Mouse (Mus musculus): Measurements from ENCODE around the gene Hdac7.

Hdac7 gene

DNA sequence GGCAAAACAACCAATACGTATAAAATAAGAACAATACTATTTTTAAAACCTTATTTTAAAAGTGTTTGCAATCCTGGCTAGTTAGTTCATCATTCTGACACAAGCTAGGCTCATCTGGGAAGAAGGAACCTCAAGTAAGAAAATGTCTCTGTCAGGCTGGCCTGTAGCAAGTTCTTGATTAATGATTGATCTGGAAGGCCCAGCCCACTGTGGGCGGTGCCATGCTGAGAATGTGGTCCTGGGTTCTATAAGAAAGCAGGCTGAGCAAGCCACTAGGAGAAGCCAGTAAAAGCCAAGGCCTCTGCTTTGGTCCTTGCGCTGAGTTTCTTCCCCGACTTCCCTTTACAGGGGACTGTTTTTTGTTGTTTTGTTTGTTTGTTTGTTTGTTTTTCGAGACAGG, 91.8 kb downstream of the Hdac7 start:
- ATAC-seq (ENCODE audit: insufficient number of reproducible peaks, low FRiP score, low TSS enrichment): no peak

GRCm38 (mm10) chr15:97751676-97752075, 92.6 kb downstream of the Hdac7 start:
- no peak for ATAC-seq (ENCODE audit: insufficient number of reproducible peaks, low FRiP score, low TSS enrichment)

- ATAC-seq (ENCODE audit: insufficient number of reproducible peaks, low FRiP score, low TSS enrichment): no peak
These were observed 93.6 kb downstream of the Hdac7 start for GRCm38 (mm10) chr15:97750697-97751096.

- ATAC-seq (ENCODE audit: insufficient number of reproducible peaks, low FRiP score, low TSS enrichment): no peak
These were observed 94.5 kb downstream of the Hdac7 start for GRCm38 (mm10) chr15:97749841-97750240.

DNA sequence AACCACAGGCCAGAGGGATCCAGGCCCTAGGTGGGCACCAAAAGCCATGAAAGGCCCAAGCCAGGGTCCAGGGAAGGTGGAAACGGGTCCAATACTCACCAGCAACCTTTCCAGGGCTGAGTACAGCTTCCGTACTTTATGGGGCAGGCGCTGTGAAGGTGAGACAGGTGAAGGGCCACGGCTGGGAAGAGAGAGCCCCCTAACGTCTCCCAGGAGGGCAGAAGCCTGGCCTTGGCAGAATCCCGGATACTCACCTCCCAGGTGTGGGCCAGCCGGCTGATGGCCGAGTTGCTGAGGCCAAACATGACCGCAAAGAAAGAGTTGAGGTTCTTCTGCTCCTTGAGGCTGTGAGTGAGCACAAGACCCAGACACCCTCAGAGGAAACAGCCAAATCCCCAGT, 94.9 kb downstream of the Hdac7 start:
- ATAC-seq (ENCODE audit: insufficient number of reproducible peaks, low FRiP score, low TSS enrichment): no peak

GRCm38 (mm10) chr15:97748964-97749363, 95.3 kb downstream of the Hdac7 start:
- no peak for ATAC-seq (ENCODE audit: insufficient number of reproducible peaks, low FRiP score, low TSS enrichment)

DNA sequence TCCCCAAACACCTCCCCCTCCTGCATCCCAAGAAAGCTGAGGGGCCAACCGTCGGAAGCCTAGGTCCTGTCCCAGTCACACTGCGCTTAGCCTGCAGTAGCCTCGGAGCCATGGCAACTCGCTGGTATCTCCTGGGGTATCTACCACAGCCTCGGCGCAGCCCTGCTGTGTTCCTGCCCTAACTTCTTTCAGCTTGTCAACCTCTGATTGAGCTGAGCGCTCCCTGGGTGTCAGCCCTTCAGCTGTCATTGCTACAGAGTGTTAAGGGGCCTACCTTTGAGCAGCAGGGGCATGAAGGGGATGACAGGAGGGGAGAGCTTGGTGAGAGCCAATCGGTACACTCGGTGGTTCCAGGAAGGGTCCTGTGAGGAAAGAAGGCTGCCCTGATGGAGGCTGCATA, 96.0 kb downstream of the Hdac7 start:
- no peak for ATAC-seq (ENCODE audit: insufficient number of reproducible peaks, low FRiP score, low TSS enrichment)

DNA sequence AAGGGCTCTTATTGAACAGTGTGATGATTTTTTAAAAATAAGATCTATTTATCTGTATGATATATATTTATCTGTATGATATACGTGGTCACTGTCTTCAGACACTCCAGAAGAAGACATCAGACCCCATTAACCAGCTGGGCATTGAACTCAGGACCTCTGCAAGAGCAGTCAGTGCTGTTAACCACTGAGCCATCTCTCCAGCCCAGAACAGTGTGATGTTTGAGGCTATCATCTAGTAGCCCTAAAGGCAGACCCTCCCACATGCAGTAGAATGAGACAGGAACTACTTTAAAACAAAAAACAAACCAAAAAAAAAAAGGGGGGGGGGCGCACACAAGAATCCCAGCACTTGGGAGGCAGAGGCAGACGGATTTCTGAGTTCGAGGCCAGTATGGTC, 96.8 kb downstream of the Hdac7 start:
- ATAC-seq (ENCODE audit: insufficient number of reproducible peaks, low FRiP score, low TSS enrichment): no peak

- no peak for ATAC-seq (ENCODE audit: insufficient number of reproducible peaks, low FRiP score, low TSS enrichment)
These were observed 97.6 kb downstream of the Hdac7 start for GRCm38 (mm10) chr15:97746748-97747147.

- no peak for ATAC-seq (ENCODE audit: insufficient number of reproducible peaks, low FRiP score, low TSS enrichment)
These were observed 98.0 kb downstream of the Hdac7 start for GRCm38 (mm10) chr15:97746278-97746677.

DNA sequence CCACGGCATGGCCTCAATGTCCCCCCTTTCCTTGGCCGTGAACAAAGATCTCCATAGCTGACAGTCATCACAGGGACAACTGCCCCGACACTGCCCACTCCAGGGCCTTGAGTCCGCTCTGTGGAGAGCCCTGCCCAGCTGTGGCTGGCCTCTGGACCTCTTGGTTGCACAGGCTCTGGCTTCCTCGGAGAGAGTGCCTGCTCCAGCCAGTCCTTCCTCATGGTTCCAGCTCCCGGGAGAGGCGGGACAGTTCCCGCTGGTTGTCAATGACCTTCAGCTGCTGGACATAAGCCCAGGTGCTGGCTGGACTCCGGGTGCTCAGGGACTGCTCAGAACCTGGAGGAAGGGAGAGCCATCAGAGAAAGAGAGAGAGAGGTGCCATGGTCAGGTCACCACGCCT, 99.0 kb downstream of the Hdac7 start:
- ATAC-seq (ENCODE audit: insufficient number of reproducible peaks, low FRiP score, low TSS enrichment): no peak

GRCm38 (mm10) chr15:97744930-97745329, 99.4 kb downstream of the Hdac7 start:
- no peak for ATAC-seq (ENCODE audit: insufficient number of reproducible peaks, low FRiP score, low TSS enrichment)

GRCm38 (mm10) chr15:97743961-97744525, 100.3 kb downstream of the Hdac7 start:
- ATAC-seq (ENCODE audit: insufficient number of reproducible peaks, low FRiP score, low TSS enrichment): no peak

DNA sequence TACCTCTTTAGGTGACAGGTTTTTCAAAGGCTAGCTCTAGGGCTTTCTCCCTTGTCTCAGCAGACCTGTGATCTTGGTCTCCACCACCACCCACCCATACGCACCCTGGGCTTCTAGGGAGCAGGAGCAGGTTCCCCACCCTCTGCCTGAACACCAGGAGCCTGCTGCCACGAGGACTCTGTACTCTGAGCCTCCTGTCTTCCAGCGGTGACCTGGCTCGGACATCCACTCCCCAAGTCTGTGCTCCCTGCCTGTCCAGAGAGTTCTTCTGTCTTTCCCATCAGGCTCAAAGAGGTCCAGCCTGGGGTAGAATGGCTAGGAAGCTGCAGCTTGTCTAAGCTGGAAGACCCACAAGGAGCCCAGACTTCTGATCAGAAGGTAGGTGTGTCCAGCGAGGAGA, 101.1 kb downstream of the Hdac7 start:
- no peak for ATAC-seq (ENCODE audit: insufficient number of reproducible peaks, low FRiP score, low TSS enrichment)
